Mouse (Mus musculus): ENCODE data around the gene Polr1c.

- TF ChIP-seq POLR2A (IDR thresholded peaks at IDR 0.05; ENCODE audit: control insufficient read depth in 1 of 2, insufficient read depth in 1 of 2, low read depth in 1 of 2, low read length in 2 of 2, poor library complexity in 1 of 2) (no peak), MAFK (IDR thresholded peaks at IDR 0.05; ENCODE audit: borderline replicate concordance, low read depth, low read length) (no peak), GATA1 (IDR thresholded peaks at IDR 0.05; ENCODE audit: low read depth, low read length) (no peak), CTCF (IDR thresholded peaks at IDR 0.05 in 2 of 3, conservative IDR thresholded peaks at IDR 0.05 in 1 of 3; ENCODE audit: control insufficient read depth in 1 of 3, insufficient read depth in 1 of 3, low read depth in 2 of 3, low read length in 3 of 3, poor library complexity in 1 of 3, severe bottlenecking in 1 of 3) (no peak), EP300 (IDR thresholded peaks at IDR 0.05; ENCODE audit: low read depth in 1 of 2, low read length in 2 of 2) (no peak), ZMIZ1 (IDR thresholded peaks at IDR 0.05; ENCODE audit: low read depth, low read length) (no peak), UBTF (IDR thresholded peaks at IDR 0.05; ENCODE audit: borderline replicate concordance, insufficient read depth, low read depth, low read length) (no peak), ZNF384 (IDR thresholded peaks at IDR 0.05; ENCODE audit: low read depth, low read length) (no peak), MEF2A (IDR thresholded peaks at IDR 0.05; ENCODE audit: extremely low read depth, insufficient replicate concordance, low read depth, low read length, poor library complexity, severe bottlenecking) (no peak), TAL1 (IDR thresholded peaks at IDR 0.05; ENCODE audit: low read length) (no peak), RCOR1 (IDR thresholded peaks at IDR 0.05; ENCODE audit: low read depth, low read length) (no peak), ZC3H11A (IDR thresholded peaks at IDR 0.05; ENCODE audit: low read depth, low read length) (no peak), E2F4 (IDR thresholded peaks at IDR 0.05; ENCODE audit: borderline replicate concordance, low read depth, low read length) (no peak), KAT2A (conservative IDR thresholded peaks at IDR 0.05; ENCODE audit: low read depth, low read length) (no peak)
These were observed 30.3 kb upstream of the Polr1c start for GRCm38 (mm10) chr17:46278011-46278765.

Measured in MEL (cell line).